Mouse (Mus musculus) liver, embryonic 15.5 days (tissue): ENCODE data around the gene H2afv. TPM values are rescaled to one million over a fixed set of nuclear protein-coding genes. Genes with fewer than 3 reads are reported as not detected.
A peak's percentile ranks its signal among the peaks of the same experiment; 100 is the strongest.
"Not testable (repeated sequence)": the region's sequence is repeated elsewhere in the genome, so short reads cannot be mapped to it uniquely, and the experiment has no call there.

Experiments used
- ATAC-seq: fragments of 200-750 bp; cut with Nextera tagmentation; 2 replicates; pipeline ENCODE4 v1.8.0; 2017; ENCODE audit warnings: moderate number of reproducible peaks, mild to moderate bottlenecking, moderate library complexity; ENCODE audit not compliant: insufficient read depth
- H3K27ac ChIP-seq: fragments of 300-500 bp; sonication (generic); replicated peaks from 2 replicates; pipeline ENCODE4 v1.5.1; 2015; ENCODE audit warnings: mild to moderate bottlenecking, inconsistent platforms
- H3K27me3 ChIP-seq: fragments of 300-500 bp; sonication (generic); 2 replicates; pipeline ENCODE4 v1.6.1; 2015; ENCODE audit warnings: mild to moderate bottlenecking, inconsistent platforms
- H3K36me3 ChIP-seq: fragments of 300-500 bp; sonication (generic); replicated peaks from 2 replicates; pipeline ENCODE4 v1.6.1; 2015; ENCODE audit warnings: moderate library complexity, mild to moderate bottlenecking, inconsistent platforms
- H3K4me1 ChIP-seq: fragments of 300-500 bp; sonication (generic); replicated peaks from 2 replicates; pipeline ENCODE4 v1.6.1; 2015; ENCODE audit warnings: inconsistent platforms
- H3K4me2 ChIP-seq: fragments of 300-500 bp; sonication (generic); 2 replicates; pipeline ENCODE4 v1.6.1; 2015; ENCODE audit warnings: moderate library complexity, mild to moderate bottlenecking, inconsistent platforms
- H3K4me3 ChIP-seq: fragments of 300-500 bp; sonication (generic); replicated peaks from 2 replicates; pipeline ENCODE4 v1.5.1; 2015; ENCODE audit warnings: mild to moderate bottlenecking, inconsistent platforms
- H3K9ac ChIP-seq: fragments of 300-500 bp; sonication (generic); 2 replicates; pipeline ENCODE4 v1.6.1; 2015; ENCODE audit warnings: moderate library complexity, mild to moderate bottlenecking, inconsistent platforms
- H3K9me3 ChIP-seq: fragments of 300-500 bp; sonication (generic); replicated peaks from 2 replicates; pipeline ENCODE4 v1.6.1; 2016; ENCODE audit warnings: inconsistent platforms
- WGBS: fragments of 180-500 bp; shearing (Covaris S2); methylation state at CpG from one replicate; pipeline ENCODE4 v1.1.7; 2015; ENCODE audit warnings: mixed read lengths; ENCODE audit not compliant: insufficient replicate concordance; 5-methylcytosine and 5-hydroxymethylcytosine counted together
- polyA plus RNA-seq: library from polyadenylated mRNA; unstranded; fragments of >200 nt; fragmentation: Nextera tagmentation; extraction: Ambion mirVana; gene quantifications from 2 replicates; pipeline ENCODE4 v1.2.1, GENCODE M21; 2015

H2afv gene
- polyA plus RNA-seq, 1 experiment from 2014 or later = 118 TPM

- Histone ChIP-seq H3K27ac (peak within 1 kb of the TSS; percentile 94), H3K9me3 (peaks cover 18% of the 10 kb centered on the region), H3K9ac (peak within 1 kb of the TSS; percentile 75), H3K4me2 (peak within 1 kb of the TSS; percentile 93), H3K27me3 (no peaks in the 10 kb centered on the region), H3K4me1 (peaks cover 53% of the 10 kb centered on the region), H3K36me3 (peaks cover 33% of the 10 kb centered on the region), H3K4me3 (peak within 1 kb of the TSS; percentile 80)
- WGBS = 9% methylated on average over 21 of the region's 21 CpGs
- ATAC-seq = peak; percentile 53
Observed at GRCm38 (mm10) chr11:6414751-6415550, 29.3 kb downstream of the H2afv start, which contains the start of gene Ppia. Gene Ppia, plus strand, starts transcription at chr11:6415443.

- H3K9ac ChIP-seq = no peak overlapping the region
- ATAC-seq = no peak
- peaks cover 18% of the 10 kb centered on the region for H3K9me3 ChIP-seq
- no peak overlapping the region for H3K4me2 ChIP-seq
- peak overlapping the region; percentile 78 for H3K27ac ChIP-seq
- peaks cover 48% of the 10 kb centered on the region for H3K4me1 ChIP-seq
- H3K36me3 ChIP-seq = peaks cover 18% of the 10 kb centered on the region
- no peaks in the 10 kb centered on the region for H3K27me3 ChIP-seq
- no peak overlapping the region for H3K4me3 ChIP-seq
- 77% methylated on average over 12 of the region's 12 CpGs for WGBS
Observed at GRCm38 (mm10) chr11:6413264-6413663, 31.0 kb downstream of the H2afv start.

GRCm38 (mm10) chr11:6411684-6412083 lies 32.6 kb downstream of the H2afv start:
- H3K36me3 ChIP-seq = 0 out of 2 replicates have a peak, but pooled peaks cover 10% of the 10 kb centered on the region
- 10% methylated on average over 5 of the region's 5 CpGs for WGBS
- H3K27ac ChIP-seq = no peak overlapping the region
- no peak overlapping the region for H3K9ac ChIP-seq
- no peak overlapping the region for H3K4me3 ChIP-seq
- H3K4me1 ChIP-seq = peaks cover 37% of the 10 kb centered on the region
- ATAC-seq = no peak
- no peaks in the 10 kb centered on the region for H3K27me3 ChIP-seq
- no peak overlapping the region for H3K4me2 ChIP-seq
- H3K9me3 ChIP-seq = peaks cover 18% of the 10 kb centered on the region

- H3K4me2 ChIP-seq, H3K27me3 ChIP-seq, H3K27ac ChIP-seq, ATAC-seq, H3K4me3 ChIP-seq, H3K9ac ChIP-seq: not testable (repeated sequence)
- peaks cover 18% of the 10 kb centered on the region for H3K9me3 ChIP-seq
- H3K4me1 ChIP-seq = peaks cover 36% of the 10 kb centered on the region
- WGBS = 71% methylated on average over 5 of the region's 5 CpGs
- H3K36me3 ChIP-seq = peaks cover 12% of the 10 kb centered on the region; the same call in 1 of the 2 replicates
Observed at GRCm38 (mm10) chr11:6410755-6411154, 33.5 kb downstream of the H2afv start.

- Histone ChIP-seq H3K27me3 (no peaks in the 10 kb centered on the region), H3K27ac (no peak overlapping the region), H3K4me2 (no peak overlapping the region), H3K9ac (no peak overlapping the region), H3K4me1 (peaks cover 37% of the 10 kb centered on the region), H3K9me3 (peaks cover 18% of the 10 kb centered on the region), H3K4me3 (no peak overlapping the region), H3K36me3 (peaks cover 18% of the 10 kb centered on the region)
- 30% methylated on average over 5 of the region's 5 CpGs for WGBS
- ATAC-seq = no peak
Observed at GRCm38 (mm10) chr11:6410050-6410602, 34.1 kb downstream of the H2afv start.

GRCm38 (mm10) chr11:6407162-6407621 lies 37.1 kb downstream of the H2afv start:
- Histone ChIP-seq H3K4me3 (no peak overlapping the region), H3K4me2 (no peak overlapping the region), H3K27ac (no peak overlapping the region), H3K4me1 (peaks cover 26% of the 10 kb centered on the region), H3K9ac (no peak overlapping the region), H3K9me3 (no peaks in the 10 kb centered on the region), H3K27me3 (no peaks in the 10 kb centered on the region), H3K36me3 (peaks cover 37% of the 10 kb centered on the region)
- ATAC-seq = no peak
- WGBS = 66% methylated on average over 3 of the region's 3 CpGs

- ATAC-seq = no peak
- Histone ChIP-seq H3K9me3 (no peaks in the 10 kb centered on the region), H3K4me1 (peaks cover 21% of the 10 kb centered on the region), H3K36me3 (peaks cover 44% of the 10 kb centered on the region), H3K4me3 (no peak overlapping the region), H3K4me2 (no peak overlapping the region), H3K27ac (no peak overlapping the region), H3K9ac (no peak overlapping the region), H3K27me3 (no peaks in the 10 kb centered on the region)
- 50% methylated on average over 14 of the region's 14 CpGs for WGBS
Observed at GRCm38 (mm10) chr11:6406251-6407161, 37.7 kb downstream of the H2afv start.

- Histone ChIP-seq H3K36me3 (peaks cover 53% of the 10 kb centered on the region), H3K9me3 (no peaks in the 10 kb centered on the region), H3K9ac (no peak overlapping the region), H3K27me3 (no peaks in the 10 kb centered on the region), H3K4me2 (no peak overlapping the region), H3K27ac (no peak overlapping the region), H3K4me1 (peaks cover 20% of the 10 kb centered on the region), H3K4me3 (no peak overlapping the region)
- no peak for ATAC-seq
- 81% methylated on average over 4 of the region's 4 CpGs for WGBS
Observed at GRCm38 (mm10) chr11:6405591-6406081, 38.6 kb downstream of the H2afv start.

- no peak overlapping the region for H3K9ac ChIP-seq
- H3K4me2 ChIP-seq = no peak overlapping the region
- no peak overlapping the region for H3K4me3 ChIP-seq
- ATAC-seq = no peak
- peaks cover 19% of the 10 kb centered on the region for H3K4me1 ChIP-seq
- H3K27ac ChIP-seq = no peak overlapping the region
- WGBS = 78% methylated on average over 9 of the region's 9 CpGs
- peaks cover 60% of the 10 kb centered on the region for H3K36me3 ChIP-seq
- H3K9me3 ChIP-seq = no peaks in the 10 kb centered on the region
- no peaks in the 10 kb centered on the region for H3K27me3 ChIP-seq
Observed at GRCm38 (mm10) chr11:6404699-6405566, 39.3 kb downstream of the H2afv start.

- no peaks in the 10 kb centered on the region for H3K27me3 ChIP-seq
- no peaks in the 10 kb centered on the region for H3K9me3 ChIP-seq
- no peak for ATAC-seq
- 83% methylated on average over 5 of the region's 5 CpGs for WGBS
- H3K36me3 ChIP-seq = peaks cover 70% of the 10 kb centered on the region
- peaks cover 14% of the 10 kb centered on the region for H3K4me1 ChIP-seq
- no peak overlapping the region for H3K4me2 ChIP-seq
- H3K4me3 ChIP-seq = no peak overlapping the region
- H3K27ac ChIP-seq = no peak overlapping the region
- H3K9ac ChIP-seq = no peak overlapping the region
Observed at GRCm38 (mm10) chr11:6403830-6404405, 40.3 kb downstream of the H2afv start.
